Mouse (Mus musculus) liver, postnatal 0 days (tissue): ENCODE data around the gene Rab29.

Source experiments
- CTCF ChIP-seq: sonication (generic); IDR thresholded peaks from 2 replicates; pipeline ENCODE4 v1.5.1; 2016; ENCODE audit warnings: antibody characterized with exemption, low read depth
- EP300 ChIP-seq: IDR thresholded peaks from 2 replicates; pipeline ENCODE4 v1.6.1; 2016; ENCODE audit warnings: antibody characterized with exemption, low read depth, mild to moderate bottlenecking

DNA sequence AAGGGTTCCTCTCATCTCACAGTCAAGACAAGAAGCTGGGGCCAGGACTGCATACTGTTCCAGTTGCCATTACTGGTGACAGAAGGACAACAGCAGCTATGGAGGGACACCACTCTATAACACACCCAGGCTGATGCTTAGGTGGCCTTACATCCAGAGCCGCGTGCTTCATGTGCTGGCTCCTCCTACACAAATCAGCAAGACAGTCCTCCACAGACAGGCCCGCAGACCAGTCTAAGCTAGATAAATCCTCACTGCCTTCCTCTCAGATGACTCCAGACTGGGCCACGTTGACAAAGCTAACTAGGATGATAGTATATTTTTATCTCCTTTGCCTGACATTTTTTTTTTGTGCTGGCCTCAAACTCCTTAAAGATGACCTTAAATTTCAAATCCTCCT, 5.2 kb upstream of the Rab29 start:
- TF ChIP-seq EP300 (no peak), CTCF (no peak)
